Mouse (Mus musculus) MEL (cell line): Measurements from ENCODE around the gene Cdk14. TPM values are rescaled to one million over a fixed set of nuclear protein-coding genes. Genes with fewer than 3 reads are reported as not detected.

ENCODE experiments used
- DNase-seq: peaks from one replicate; pipeline ENCODE4 v3.0.0; 2011; ENCODE audit warnings: low read depth, low spot score
- H3K27ac ChIP-seq: 2 replicates; pipeline ENCODE4 v1.5.1; 2012; ENCODE audit warnings: low read depth, mild to moderate bottlenecking, control low read depth, low read length, moderate library complexity; ENCODE audit not compliant: control insufficient read depth
- H3K27me3 ChIP-seq, 2 experiments: fragments of 150-350 bp in 1 of 2; sonication (generic) in 1 of 2; 2 replicates each; pipeline ENCODE4 v1.6.1; 2012; ENCODE audit warnings: low read length in 2 of 2, mild to moderate bottlenecking in 2 of 2, improper control_type of control experiment in 1 of 2, moderate library complexity in 1 of 2; ENCODE audit not compliant: insufficient read depth in 2 of 2, control insufficient read depth in 1 of 2
- H3K36me3 ChIP-seq, 2 experiments: 2 replicates each; pipeline ENCODE4 v1.6.1; 2012 to 2014; ENCODE audit warnings: low read length in 2 of 2, improper control_type of control experiment in 1 of 2, inconsistent platforms in 1 of 2, mild to moderate bottlenecking in 1 of 2; ENCODE audit not compliant: insufficient read depth in 2 of 2, control insufficient read depth in 1 of 2
- H3K4me1 ChIP-seq, 2 experiments: fragments of 150-350 bp in 1 of 2; sonication (generic) in 1 of 2; 2 replicates each; pipeline ENCODE4 v1.6.1; 2012; ENCODE audit warnings: low read length in 2 of 2, improper control_type of control experiment in 1 of 2, mild to moderate bottlenecking in 1 of 2; ENCODE audit not compliant: insufficient read depth in 2 of 2, control insufficient read depth in 1 of 2
- H3K4me3 ChIP-seq, 2 experiments: fragments of 150-350 bp in 1 of 2; sonication (generic) in 1 of 2; 2 replicates each; pipeline ENCODE4 v1.5.1; 2012; ENCODE audit warnings: low read depth in 2 of 2, low read length in 2 of 2, mild to moderate bottlenecking in 2 of 2, moderate library complexity in 2 of 2, control low read depth in 1 of 2, improper control_type of control experiment in 1 of 2; ENCODE audit not compliant: control insufficient read depth in 1 of 2, insufficient read depth in 1 of 2
- H3K79me2 ChIP-seq: 2 replicates; pipeline ENCODE4 v1.6.1; 2012; ENCODE audit warnings: mild to moderate bottlenecking, low read length, moderate library complexity; ENCODE audit not compliant: control insufficient read depth, poor library complexity, insufficient read depth
- H3K9ac ChIP-seq: 2 replicates; pipeline ENCODE4 v1.6.1; 2012; ENCODE audit warnings: low read depth, mild to moderate bottlenecking, control low read depth, low read length, moderate library complexity; ENCODE audit not compliant: control insufficient read depth, poor library complexity, severe bottlenecking
- H3K9me3 ChIP-seq: fragments of 150-350 bp; sonication (generic); replicated peaks from 2 replicates; pipeline ENCODE4 v1.6.1; 2012; ENCODE audit warnings: mild to moderate bottlenecking, low read length, improper control_type of control experiment, moderate library complexity; ENCODE audit not compliant: insufficient read depth
- BHLHE40 ChIP-seq: IDR thresholded peaks from 2 replicates; pipeline ENCODE4 v1.6.1; 2012; ENCODE audit warnings: low read depth, mild to moderate bottlenecking, inconsistent platforms, low read length, improper control_type of control experiment, borderline replicate concordance
- CHD1 ChIP-seq: IDR thresholded peaks from 2 replicates; pipeline ENCODE4 v1.6.1; 2012; ENCODE audit warnings: low read depth, mild to moderate bottlenecking, inconsistent platforms, low read length, improper control_type of control experiment
- CHD2 ChIP-seq: IDR thresholded peaks from 2 replicates; pipeline ENCODE4 v1.6.1; 2011; ENCODE audit warnings: low read length, improper control_type of control experiment
- CTCF ChIP-seq, 3 experiments: IDR thresholded peaks in 2 of 3; conservative IDR thresholded peaks in 1 of 3; 2 replicates each; pipeline ENCODE4 v1.5.1; 2011 to 2012; ENCODE audit warnings: low read length in 3 of 3, low read depth in 2 of 3, mild to moderate bottlenecking in 2 of 3, improper control_type of control experiment in 1 of 3, inconsistent platforms in 1 of 3, mixed read lengths in 1 of 3, moderate library complexity in 1 of 3; ENCODE audit not compliant: control insufficient read depth in 1 of 3, insufficient read depth in 1 of 3, poor library complexity in 1 of 3, severe bottlenecking in 1 of 3
- GABPA ChIP-seq: IDR thresholded peaks from 2 replicates; pipeline ENCODE4 v1.6.1; 2012; ENCODE audit warnings: low read depth, mild to moderate bottlenecking, inconsistent platforms, low read length, improper control_type of control experiment, moderate library complexity
- GATA1 ChIP-seq: IDR thresholded peaks from 2 replicates; pipeline ENCODE4 v1.6.1; 2011; ENCODE audit warnings: low read depth, low read length, improper control_type of control experiment
- MEF2A ChIP-seq: IDR thresholded peaks from 2 replicates; pipeline ENCODE4 v1.6.1; 2014; ENCODE audit warnings: low read depth, mild to moderate bottlenecking, inconsistent platforms, low read length, improper control_type of control experiment; ENCODE audit not compliant: poor library complexity, insufficient replicate concordance, severe bottlenecking; ENCODE audit errors: extremely low read depth
- MYB ChIP-seq: IDR thresholded peaks from 2 replicates; pipeline ENCODE4 v1.6.1; 2011; ENCODE audit warnings: mild to moderate bottlenecking, low read depth, low read length, improper control_type of control experiment
- MYC ChIP-seq: IDR thresholded peaks from 2 replicates; pipeline ENCODE4 v1.6.1; 2011; ENCODE audit warnings: low read depth, mild to moderate bottlenecking, low read length, improper control_type of control experiment, moderate library complexity
- NRF1 ChIP-seq: IDR thresholded peaks from 2 replicates; pipeline ENCODE4 v1.6.1; 2014; ENCODE audit warnings: low read depth, mild to moderate bottlenecking, inconsistent platforms, low read length, improper control_type of control experiment, moderate library complexity; ENCODE audit not compliant: poor library complexity, insufficient read depth, severe bottlenecking
- POLR2A ChIP-seq, 2 experiments: IDR thresholded peaks; 2 replicates each; pipeline ENCODE4 v1.6.1; 2011 to 2012; ENCODE audit warnings: low read length in 2 of 2, mild to moderate bottlenecking in 2 of 2, control low read depth in 1 of 2, improper control_type of control experiment in 1 of 2, low read depth in 1 of 2, moderate library complexity in 1 of 2; ENCODE audit not compliant: control insufficient read depth in 1 of 2, insufficient read depth in 1 of 2, poor library complexity in 1 of 2
- POLR2AphosphoS2 ChIP-seq: IDR thresholded peaks from 2 replicates; pipeline ENCODE4 v1.6.1; 2011; ENCODE audit warnings: low read length, improper control_type of control experiment
- POLR2AphosphoS5 ChIP-seq: IDR thresholded peaks from 2 replicates; pipeline ENCODE4 v1.6.1; 2012; ENCODE audit warnings: low read depth, borderline replicate concordance, mild to moderate bottlenecking, inconsistent platforms, low read length, moderate library complexity, mixed read lengths
- RAD21 ChIP-seq: IDR thresholded peaks from 2 replicates; pipeline ENCODE4 v1.6.1; 2011; ENCODE audit warnings: mild to moderate bottlenecking, low read depth, low read length, improper control_type of control experiment
- RCOR1 ChIP-seq: IDR thresholded peaks from 2 replicates; pipeline ENCODE4 v1.6.1; 2012; ENCODE audit warnings: low read depth, mild to moderate bottlenecking, inconsistent platforms, low read length, improper control_type of control experiment
- SIN3A ChIP-seq: IDR thresholded peaks from 2 replicates; pipeline ENCODE4 v1.6.1; 2012; ENCODE audit warnings: low read length, improper control_type of control experiment, inconsistent platforms
- UBTF ChIP-seq: IDR thresholded peaks from 2 replicates; pipeline ENCODE4 v1.6.1; 2012; ENCODE audit warnings: low read depth, mild to moderate bottlenecking, inconsistent platforms, low read length, improper control_type of control experiment, moderate library complexity, borderline replicate concordance; ENCODE audit not compliant: insufficient read depth
- USF1 ChIP-seq: IDR thresholded peaks from 2 replicates; pipeline ENCODE4 v1.6.1; 2014; ENCODE audit warnings: low read depth, mild to moderate bottlenecking, inconsistent platforms, low read length, improper control_type of control experiment, moderate library complexity
- USF2 ChIP-seq, 2 experiments: IDR thresholded peaks; 2 replicates each; pipeline ENCODE4 v1.6.1; 2011 to 2012; ENCODE audit warnings: improper control_type of control experiment in 2 of 2, low read length in 2 of 2, borderline replicate concordance in 1 of 2, inconsistent platforms in 1 of 2, low read depth in 1 of 2, mild to moderate bottlenecking in 1 of 2; ENCODE audit not compliant: insufficient read depth in 1 of 2
- ZC3H11A ChIP-seq: IDR thresholded peaks from 2 replicates; pipeline ENCODE4 v1.6.1; 2012; ENCODE audit warnings: low read depth, mild to moderate bottlenecking, inconsistent platforms, low read length, improper control_type of control experiment
- ZKSCAN1 ChIP-seq: IDR thresholded peaks from 2 replicates; pipeline ENCODE4 v1.6.1; 2012; ENCODE audit warnings: low read depth, mild to moderate bottlenecking, inconsistent platforms, low read length, improper control_type of control experiment, moderate library complexity
- ZNF384 ChIP-seq: IDR thresholded peaks from 2 replicates; pipeline ENCODE4 v1.6.1; 2012; ENCODE audit warnings: low read depth, mild to moderate bottlenecking, inconsistent platforms, low read length, improper control_type of control experiment
- polyA plus RNA-seq, 2 experiments: library from polyadenylated mRNA; stranded (reverse) in 1 of 2; unstranded in 1 of 2; fragments of >175 nt in 1 of 2; fragments of >200 nt in 1 of 2; gene quantifications; 2 replicates each; pipeline versions ENCODE4 v1.2.1 to v1.2.4; 2012; ENCODE audit warnings: low replicate concordance in 2 of 2, low read depth in 1 of 2; ENCODE audit not compliant: insufficient read length in 2 of 2, insufficient read depth in 1 of 2, missing spikeins in 1 of 2
- total RNA-seq: library from RNA; depleted of rRNA; stranded (reverse); fragments of 300-350 nt; gene quantifications from 2 replicates; pipeline ENCODE4 v1.2.3, GENCODE M21; 2012

The Cdk14 gene
- total and polyA plus RNA-seq, 3 experiments, result not detected

- Histone ChIP-seq H3K9me3 (no peaks in the 10 kb centered on the region), H3K27me3 (no peaks in the 10 kb centered on the region), H3K36me3 (no peaks in the 10 kb centered on the region), H3K4me1 (no peaks in the 10 kb centered on the region), H3K79me2 (no peaks in the 10 kb centered on the region), H3K4me3 (no peak overlapping the region), H3K27ac (no peak overlapping the region), H3K9ac (no peak overlapping the region)
- no peak for DNase-seq
- TF ChIP-seq UBTF (no peak), POLR2AphosphoS2 (no peak), RAD21 (no peak), CHD1 (no peak), GATA1 (no peak), ZKSCAN1 (no peak), ZC3H11A (no peak), CHD2 (no peak), USF1 (no peak), GABPA (no peak), MYB (no peak), ZNF384 (no peak), USF2 (IDR thresholded peaks at IDR 0.05; ENCODE audit: borderline replicate concordance in 1 of 2, insufficient read depth in 1 of 2, low read depth in 1 of 2, low read length in 2 of 2) (no peak), SIN3A (no peak), POLR2A (IDR thresholded peaks at IDR 0.05; ENCODE audit: control insufficient read depth in 1 of 2, insufficient read depth in 1 of 2, low read depth in 1 of 2, low read length in 2 of 2, poor library complexity in 1 of 2) (no peak), CTCF (IDR thresholded peaks at IDR 0.05 in 2 of 3, conservative IDR thresholded peaks at IDR 0.05 in 1 of 3; ENCODE audit: control insufficient read depth in 1 of 3, insufficient read depth in 1 of 3, low read depth in 2 of 3, low read length in 3 of 3, poor library complexity in 1 of 3, severe bottlenecking in 1 of 3) (no peak)
Observed at GRCm38 (mm10) chr5:4790265-4790664, 629.8 kb downstream of the Cdk14 start.

- H3K79me2 ChIP-seq, result no peaks in the 10 kb centered on the region
- TF ChIP-seq ZC3H11A (no peak), NRF1 (no peak), POLR2AphosphoS5 (no peak), RCOR1 (no peak), MYC (no peak), BHLHE40 (no peak), CHD2 (no peak), MEF2A (no peak)
- no peak for DNase-seq
- no peaks in the 10 kb centered on the region for H3K4me1 ChIP-seq
- H3K27me3 ChIP-seq, result no peaks in the 10 kb centered on the region
- H3K27ac ChIP-seq, result no peak overlapping the region
- H3K36me3 ChIP-seq, result no peaks in the 10 kb centered on the region
- H3K4me3 ChIP-seq, result no peak overlapping the region
- H3K9me3 ChIP-seq, result no peaks in the 10 kb centered on the region
- H3K9ac ChIP-seq, result no peak overlapping the region
Observed at GRCm38 (mm10) chr5:4788484-4788883, 631.6 kb downstream of the Cdk14 start.
